In genomic region chr8:93369481-93369880, GRCm38 (mm10) we compare ENCODE assay signal across 15 mouse cellular contexts. TPM values are rescaled to one million over a fixed set of nuclear protein-coding genes. Genes with fewer than 3 reads are reported as not detected.
"Had no signal": no experiment of that assay in that cellular context is flagged by ENCODE, and none has a peak within 500 bp of the region (broad histone marks: within the 10 kb centered on the region; RNA-seq: fewer than 3 reads in every experiment).

No protein-coding gene starts in this region.

- H3K27me3 ChIP-seq: intestine, embryonic 15.5 days; limb, embryonic 15.5 days; liver, embryonic 12.5 days; lung, embryonic 15.5 days; midbrain, embryonic 12.5 days; neural tube, embryonic 13.5 days had no signal

- H3K36me3 ChIP-seq: intestine, embryonic 15.5 days; limb, embryonic 15.5 days; liver, embryonic 12.5 days; lung, embryonic 15.5 days; midbrain, embryonic 12.5 days; neural tube, embryonic 13.5 days had no signal

- H3K27ac ChIP-seq: intestine, embryonic 15.5 days; kidney, postnatal 0 days; left cerebral cortex, adult 2 months; limb, embryonic 15.5 days; liver, embryonic 12.5 days; lung, embryonic 15.5 days; midbrain, embryonic 12.5 days; neural tube, embryonic 13.5 days had no signal

- H3K4me3 ChIP-seq: intestine, embryonic 15.5 days; left cerebral cortex, adult 2 months; limb, embryonic 15.5 days; liver, embryonic 12.5 days; lung, embryonic 15.5 days; midbrain, embryonic 12.5 days; neural tube, embryonic 13.5 days had no signal

- H3K4me1 ChIP-seq: intestine, embryonic 15.5 days; limb, embryonic 15.5 days; liver, embryonic 12.5 days; lung, embryonic 15.5 days; neural tube, embryonic 13.5 days had no signal

- ATAC-seq: intestine, embryonic 15.5 days; liver, embryonic 12.5 days; midbrain, embryonic 16.5 days had no signal

- H3K4me2 ChIP-seq: intestine, embryonic 15.5 days; limb, embryonic 15.5 days; liver, embryonic 12.5 days; lung, embryonic 15.5 days; midbrain, embryonic 12.5 days; neural tube, embryonic 13.5 days had no signal

- H3K9me3 ChIP-seq: intestine, embryonic 15.5 days; limb, embryonic 15.5 days; liver, embryonic 12.5 days; lung, embryonic 15.5 days; midbrain, embryonic 12.5 days; neural tube, embryonic 13.5 days had no signal

- H3K9ac ChIP-seq: intestine, embryonic 15.5 days; limb, embryonic 15.5 days; liver, embryonic 12.5 days; lung, embryonic 15.5 days; midbrain, embryonic 12.5 days; neural tube, embryonic 13.5 days had no signal

- DNase-seq: right cerebral cortex, postnatal 14 days; thymus, adult 18-20 months; thymus, postnatal 14 days had no signal

RNA-seq across cellular contexts. Expression of gene Ces1h, which starts 10.0 kb away (rescaled TPM):
- polyA plus RNA-seq: intestine, embryonic 15.5 days; kidney, postnatal 0 days; limb, embryonic 11.5 days; limb, embryonic 15.5 days; liver, embryonic 12.5 days; liver, embryonic 16.5 days; lung, embryonic 15.5 days; midbrain, embryonic 12.5 days; midbrain, embryonic 16.5 days; neural tube, embryonic 13.5 days; stomach, embryonic 14.5 days had no signal

RNA-seq across cellular contexts. Expression of gene Ces1g, which starts 32.4 kb away (rescaled TPM):
- polyA plus RNA-seq: limb, embryonic 11.5 days; limb, embryonic 15.5 days; midbrain, embryonic 12.5 days; midbrain, embryonic 16.5 days; neural tube, embryonic 13.5 days; stomach, embryonic 14.5 days had no signal
